Mouse (Mus musculus): ENCODE results near the gene Gm37240. TPM values are rescaled to one million over a fixed set of nuclear protein-coding genes. Genes with fewer than 3 reads are reported as not detected.

The Gm37240 gene
- polyA plus RNA-seq, 1 experiment from 2014 or later: 8.9 TPM

DNA sequence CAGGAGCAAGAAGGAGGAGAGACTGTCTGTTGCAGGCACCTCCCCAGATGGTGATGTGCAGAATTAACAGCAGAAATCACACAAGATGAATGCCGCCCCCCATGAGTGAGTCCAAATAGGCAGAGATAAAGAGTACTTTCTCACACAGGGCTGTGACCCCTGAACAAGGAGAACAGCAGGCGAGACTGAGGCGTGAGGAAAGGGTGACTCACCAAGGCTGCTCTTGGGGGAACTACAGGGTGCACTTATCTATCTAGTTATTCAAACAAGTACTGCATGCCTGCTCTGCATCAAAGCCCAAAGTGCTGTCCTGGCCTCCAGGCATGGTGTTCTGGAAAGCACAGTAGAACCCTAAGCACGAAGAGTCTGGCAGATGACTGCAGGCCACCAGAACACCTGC, 113.4 kb downstream of the Gm37240 start:
- no peak overlapping the region for H3K4me2 ChIP-seq
- H3K36me3 ChIP-seq: no peaks in the 10 kb centered on the region
- no peak overlapping the region for H3K27ac ChIP-seq
- no peaks in the 10 kb centered on the region for H3K9me3 ChIP-seq (replicated peaks)
- H3K9ac ChIP-seq: no peak overlapping the region
- H3K4me3 ChIP-seq (replicated peaks): no peak overlapping the region
- ATAC-seq (replicated peaks; ENCODE audit: low FRiP score): no peak
- H3K4me1 ChIP-seq: peaks cover 13% of the 10 kb centered on the region; the same call in 1 of the 2 replicates
- WGBS: 70% methylated on average over 4 of the region's 4 CpGs
- no peaks in the 10 kb centered on the region for H3K27me3 ChIP-seq

DNA sequence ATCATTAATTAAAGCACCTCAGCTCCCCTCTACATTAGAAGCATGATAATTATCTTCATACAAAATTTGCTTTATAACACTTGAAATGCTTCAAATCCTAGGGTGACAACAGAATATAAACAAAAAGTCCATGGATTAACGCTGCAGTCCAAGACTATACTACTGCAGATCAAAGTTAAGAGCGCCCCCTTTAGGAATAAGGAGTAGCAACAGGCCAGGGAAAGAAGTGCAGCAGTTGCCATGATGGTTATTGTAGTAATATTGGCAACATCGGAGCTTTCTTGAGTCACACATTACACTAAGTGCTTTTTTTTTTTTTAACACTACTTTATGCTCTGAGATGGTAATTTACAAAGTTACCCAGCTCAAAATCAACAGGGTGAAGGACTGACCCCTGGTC, 113.9 kb downstream of the Gm37240 start:
- H3K4me3 ChIP-seq (replicated peaks): no peak overlapping the region
- no peak overlapping the region for H3K4me2 ChIP-seq
- ATAC-seq (replicated peaks; ENCODE audit: low FRiP score): no peak
- H3K4me1 ChIP-seq: peaks cover 13% of the 10 kb centered on the region; the same call in 1 of the 2 replicates
- no peaks in the 10 kb centered on the region for H3K36me3 ChIP-seq
- H3K27me3 ChIP-seq: no peaks in the 10 kb centered on the region
- no peak overlapping the region for H3K9ac ChIP-seq
- H3K9me3 ChIP-seq (replicated peaks): no peaks in the 10 kb centered on the region
- no peak overlapping the region for H3K27ac ChIP-seq
- WGBS: 55% methylated on average over 3 of the region's 3 CpGs

DNA sequence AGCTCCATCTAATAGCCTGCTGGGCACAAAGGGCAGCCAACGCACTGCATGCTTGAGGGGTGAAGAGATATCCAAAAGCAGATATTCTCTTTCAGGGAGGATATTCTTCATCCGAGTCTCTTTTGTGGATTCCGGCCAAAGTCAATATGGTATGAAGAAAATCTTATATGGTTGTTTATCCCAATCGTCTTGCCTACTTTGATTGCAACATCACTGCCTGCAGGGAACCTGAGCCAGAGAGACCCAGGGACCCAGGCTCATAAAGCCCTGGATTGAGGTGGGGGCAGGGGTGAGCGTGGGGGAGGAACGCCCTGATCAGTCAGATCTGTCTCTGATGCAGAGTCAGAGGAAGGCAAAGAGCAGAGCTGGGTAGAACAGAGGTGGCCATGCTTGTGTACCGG, 122.4 kb downstream of the Gm37240 start:
- WGBS: 35% methylated on average over 7 of the region's 7 CpGs
- Histone ChIP-seq H3K4me3 (replicated peaks) (no peak overlapping the region), H3K36me3 (no peaks in the 10 kb centered on the region), H3K9ac (no peak overlapping the region), H3K4me1 (peaks cover 10% of the 10 kb centered on the region; the same call in 1 of the 2 replicates), H3K9me3 (replicated peaks) (no peaks in the 10 kb centered on the region), H3K4me2 (no peak overlapping the region), H3K27ac (no peak overlapping the region), H3K27me3 (no peaks in the 10 kb centered on the region)
- peak; percentile 73 for ATAC-seq (replicated peaks; ENCODE audit: low FRiP score)

DNA sequence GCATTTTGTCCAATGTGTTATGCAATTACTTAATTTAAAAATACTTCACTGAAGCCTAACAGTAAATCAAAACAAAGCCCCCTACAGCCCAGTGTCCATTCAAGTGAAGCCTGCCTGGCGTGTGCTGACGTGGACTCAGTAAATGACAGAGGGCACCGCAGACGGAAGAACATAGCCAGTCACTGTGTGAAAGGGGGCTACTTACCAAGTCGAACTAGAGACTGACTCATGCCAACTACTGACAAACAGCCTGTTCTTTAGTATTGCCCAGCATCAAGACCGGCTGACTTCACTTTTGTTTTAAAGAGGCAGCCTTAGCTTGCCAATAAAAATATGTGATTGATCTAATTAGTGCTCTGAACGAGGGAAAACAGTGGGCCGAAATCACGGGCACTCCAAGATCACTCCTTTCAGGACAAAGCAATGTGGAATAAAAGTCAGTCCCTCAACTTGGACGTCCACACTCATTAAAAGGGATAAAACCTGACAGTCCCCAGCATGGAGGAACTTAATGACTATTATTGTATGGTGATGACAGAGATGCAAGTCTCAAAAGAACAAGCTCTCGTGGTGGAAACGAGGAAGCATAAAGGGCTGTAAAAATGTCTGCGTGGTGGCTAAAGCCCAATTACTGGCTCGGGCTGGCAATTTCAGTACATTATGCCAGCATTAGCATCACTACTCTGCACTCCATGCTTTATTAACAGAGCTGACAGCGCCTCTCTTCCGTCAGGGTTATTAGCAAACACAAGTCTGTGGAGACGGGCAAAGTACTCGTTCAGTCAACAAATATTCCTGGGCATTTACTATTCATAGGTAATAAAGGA, 123.1 kb downstream of the Gm37240 start:
- Histone ChIP-seq H3K9ac (no peak overlapping the region), H3K36me3 (no peaks in the 10 kb centered on the region), H3K4me1 (peaks cover 10% of the 10 kb centered on the region; the same call in 1 of the 2 replicates), H3K4me2 (no peak overlapping the region), H3K27me3 (no peaks in the 10 kb centered on the region), H3K4me3 (replicated peaks) (no peak overlapping the region), H3K27ac (no peak overlapping the region), H3K9me3 (replicated peaks) (no peaks in the 10 kb centered on the region)
- WGBS: 55% methylated on average over 18 of the region's 18 CpGs
- no peak for ATAC-seq (replicated peaks; ENCODE audit: low FRiP score)

DNA sequence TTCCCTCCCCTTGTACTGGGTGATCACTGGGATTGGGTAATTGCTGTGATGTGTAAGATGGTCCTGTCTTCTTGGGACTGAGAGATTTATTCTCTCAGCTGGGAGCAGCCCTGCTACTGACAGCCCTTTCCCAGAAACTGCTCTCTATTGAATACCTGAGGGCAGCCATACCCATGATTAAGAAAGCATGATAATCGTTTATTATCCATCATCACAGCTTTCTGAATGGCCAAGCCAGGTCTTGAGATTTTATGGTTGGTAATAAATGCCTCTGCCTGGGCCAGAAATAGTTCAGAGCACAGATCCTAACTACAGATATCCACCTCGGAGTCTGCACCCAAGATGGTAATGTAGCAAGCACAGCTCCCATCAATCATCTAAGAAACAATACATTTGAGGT, 129.4 kb downstream of the Gm37240 start:
- H3K27ac ChIP-seq: no peak overlapping the region
- H3K4me2 ChIP-seq: no peak overlapping the region
- 33% methylated on average over 2 of the region's 2 CpGs for WGBS
- no peak overlapping the region for H3K4me3 ChIP-seq (replicated peaks)
- no peak for ATAC-seq (replicated peaks; ENCODE audit: low FRiP score)
- no peak overlapping the region for H3K9ac ChIP-seq
- H3K27me3 ChIP-seq: no peaks in the 10 kb centered on the region
- H3K36me3 ChIP-seq: no peaks in the 10 kb centered on the region
- no peaks in the 10 kb centered on the region for H3K9me3 ChIP-seq (replicated peaks)
- H3K4me1 ChIP-seq: 0 out of 2 replicates have a peak, but pooled peaks cover 2% of the 10 kb centered on the region

DNA sequence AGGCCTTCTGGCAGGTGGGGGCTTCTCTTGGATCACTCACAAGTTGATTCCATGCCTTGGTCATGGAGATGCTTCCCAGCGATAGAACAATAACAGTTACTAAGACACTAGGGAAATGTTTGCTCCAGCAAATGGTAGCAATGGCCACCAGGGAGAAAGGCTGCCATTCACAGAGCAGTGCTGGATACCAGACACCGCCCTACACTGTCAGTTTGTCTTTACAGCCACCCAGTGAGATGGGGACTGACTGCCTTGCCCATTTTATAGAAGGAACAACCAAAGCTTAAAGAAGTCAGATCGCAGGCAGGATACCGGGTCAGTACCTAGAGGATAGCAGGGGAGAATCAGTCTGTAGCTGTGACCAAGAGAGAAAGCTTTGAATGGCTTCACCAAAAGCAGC, 129.9 kb downstream of the Gm37240 start:
- Histone ChIP-seq H3K4me2 (no peak overlapping the region), H3K36me3 (no peaks in the 10 kb centered on the region), H3K27me3 (no peaks in the 10 kb centered on the region), H3K9ac (no peak overlapping the region), H3K27ac (no peak overlapping the region), H3K4me3 (replicated peaks) (no peak overlapping the region), H3K9me3 (replicated peaks) (no peaks in the 10 kb centered on the region), H3K4me1 (0 out of 2 replicates have a peak, but pooled peaks cover 2% of the 10 kb centered on the region)
- WGBS: 89% methylated on average over 4 of the region's 4 CpGs
- no peak for ATAC-seq (replicated peaks; ENCODE audit: low FRiP score)

DNA sequence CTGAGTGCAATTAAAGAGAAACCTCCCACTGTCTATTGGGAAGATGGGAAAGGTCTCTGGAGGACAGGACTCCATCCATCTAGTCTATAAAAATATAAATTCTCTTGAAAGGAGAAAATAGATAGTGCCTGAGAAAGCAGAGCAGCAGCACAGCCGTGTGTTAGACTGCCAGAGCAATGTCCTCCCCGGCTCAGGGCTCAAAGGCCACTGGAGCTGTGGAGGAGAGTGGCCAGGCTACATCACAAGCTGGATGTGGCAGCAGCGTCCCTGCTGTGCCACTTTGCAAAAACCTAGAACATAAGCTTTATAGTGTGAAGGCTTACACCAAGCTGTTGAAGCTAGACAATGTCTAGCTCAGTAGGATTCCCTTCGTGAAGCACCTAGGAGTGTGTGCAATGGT, 138.0 kb downstream of the Gm37240 start:
- no peaks in the 10 kb centered on the region for H3K36me3 ChIP-seq
- H3K27ac ChIP-seq: no peak overlapping the region
- ATAC-seq (replicated peaks; ENCODE audit: low FRiP score): no peak
- no peak overlapping the region for H3K9ac ChIP-seq
- peaks cover 8% of the 10 kb centered on the region; the same call in 1 of the 2 replicates for H3K4me1 ChIP-seq
- no peak overlapping the region for H3K4me3 ChIP-seq (replicated peaks)
- H3K9me3 ChIP-seq (replicated peaks): no peaks in the 10 kb centered on the region
- H3K27me3 ChIP-seq: no peaks in the 10 kb centered on the region
- WGBS: 48% methylated on average over 4 of the region's 4 CpGs
- no peak overlapping the region for H3K4me2 ChIP-seq

DNA sequence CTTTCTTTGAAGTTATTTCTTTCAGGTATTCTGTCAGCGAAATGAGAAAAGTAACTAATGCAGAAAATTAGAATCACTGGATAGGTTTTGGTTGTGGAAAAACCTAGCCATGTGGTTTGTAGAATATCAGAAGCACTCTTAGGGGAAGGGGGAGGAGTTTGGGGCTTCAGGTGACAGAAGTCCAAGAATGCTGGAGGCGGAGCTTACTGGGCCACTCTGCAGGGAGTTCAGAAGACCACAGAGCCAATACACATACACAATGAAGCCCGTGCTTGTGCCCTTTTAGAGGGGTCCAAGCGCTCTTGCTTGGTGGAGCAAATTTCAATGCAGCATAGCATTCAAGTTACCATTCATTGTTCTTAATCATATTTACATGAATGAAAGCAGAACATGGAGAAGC, 138.5 kb downstream of the Gm37240 start:
- H3K4me1 ChIP-seq: peaks cover 8% of the 10 kb centered on the region; the same call in 1 of the 2 replicates
- H3K36me3 ChIP-seq: no peaks in the 10 kb centered on the region
- ATAC-seq (replicated peaks; ENCODE audit: low FRiP score): no peak
- H3K9ac ChIP-seq: no peak overlapping the region
- no peaks in the 10 kb centered on the region for H3K9me3 ChIP-seq (replicated peaks)
- H3K4me2 ChIP-seq: no peak overlapping the region
- WGBS: 33% methylated on average over 4 of the region's 4 CpGs
- no peak overlapping the region for H3K4me3 ChIP-seq (replicated peaks)
- no peaks in the 10 kb centered on the region for H3K27me3 ChIP-seq
- H3K27ac ChIP-seq: no peak overlapping the region

DNA sequence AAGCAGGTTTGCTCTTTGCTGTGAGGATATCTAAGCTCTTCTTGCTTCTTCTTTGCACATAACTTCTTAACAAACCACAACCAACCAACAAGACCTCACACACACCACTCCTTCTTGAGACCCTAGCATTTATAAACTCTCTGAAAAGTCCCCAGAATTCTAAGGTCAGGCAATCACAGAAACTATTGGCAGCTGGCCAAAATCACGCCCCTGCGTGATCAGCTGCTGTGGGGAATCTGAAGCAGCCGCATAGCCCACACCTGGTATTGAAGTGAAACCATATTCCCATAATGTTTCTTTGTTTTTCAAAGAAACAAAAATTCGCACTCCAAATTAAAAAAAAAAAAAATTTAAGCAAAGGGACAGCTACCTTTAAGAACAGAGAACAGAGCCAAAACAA, 141.2 kb downstream of the Gm37240 start:
- Histone ChIP-seq H3K9me3 (replicated peaks) (no peaks in the 10 kb centered on the region), H3K4me1 (peaks cover 6% of the 10 kb centered on the region; the same call in 1 of the 2 replicates), H3K27ac (no peak overlapping the region), H3K36me3 (no peaks in the 10 kb centered on the region), H3K9ac (no peak overlapping the region), H3K4me3 (replicated peaks) (no peak overlapping the region), H3K4me2 (no peak overlapping the region), H3K27me3 (no peaks in the 10 kb centered on the region)
- ATAC-seq (replicated peaks; ENCODE audit: low FRiP score): no peak
- WGBS: 47% methylated on average over 4 of the region's 4 CpGs

DNA sequence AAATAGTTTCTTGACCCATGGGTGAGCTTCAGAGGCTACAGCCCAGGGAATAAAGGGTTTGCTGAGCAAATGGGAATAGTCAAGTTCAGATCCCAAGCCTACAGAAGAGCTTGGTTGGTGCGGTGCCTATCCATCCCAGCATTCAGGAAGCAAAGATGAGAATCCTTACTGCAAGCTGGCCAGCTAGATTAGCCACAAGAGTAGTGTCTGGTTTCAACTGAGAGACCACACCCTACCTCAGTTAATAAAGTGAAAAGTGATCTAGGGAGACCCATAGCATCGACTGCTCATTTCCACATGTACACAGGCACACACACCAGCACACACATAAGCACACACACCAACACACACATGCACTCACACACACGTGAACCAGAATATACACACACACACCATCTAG, 145.6 kb downstream of the Gm37240 start:
- WGBS: 82% methylated on average over 3 of the region's 3 CpGs
- Histone ChIP-seq H3K4me1 (peaks cover 3% of the 10 kb centered on the region; the same call in 1 of the 2 replicates), H3K4me2 (no peak overlapping the region), H3K27me3 (no peaks in the 10 kb centered on the region), H3K27ac (no peak overlapping the region), H3K9ac (no peak overlapping the region), H3K4me3 (replicated peaks) (no peak overlapping the region), H3K9me3 (replicated peaks) (no peaks in the 10 kb centered on the region), H3K36me3 (no peaks in the 10 kb centered on the region)
- ATAC-seq (replicated peaks; ENCODE audit: low FRiP score): no peak

DNA sequence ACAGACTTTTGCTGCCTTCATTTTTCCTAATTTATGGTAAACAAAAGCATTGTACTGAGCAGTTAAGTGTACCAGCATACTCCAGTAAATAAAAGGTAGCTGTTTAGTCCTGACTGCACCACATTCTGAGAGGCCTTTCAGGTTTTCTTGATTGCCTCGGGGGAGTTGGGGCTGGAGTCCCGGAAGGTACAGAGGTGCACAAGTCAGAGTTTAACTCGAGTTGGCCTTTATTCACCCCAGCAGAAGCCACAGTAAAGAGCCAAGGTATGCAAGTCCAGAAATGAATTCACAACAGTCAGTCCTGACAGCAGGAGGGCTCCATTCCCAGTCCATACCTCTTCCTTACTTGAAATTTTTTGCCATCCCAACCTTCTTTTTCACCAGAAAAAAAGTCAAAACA, 148.7 kb downstream of the Gm37240 start:
- no peak overlapping the region for H3K27ac ChIP-seq
- WGBS: 53% methylated on average over 3 of the region's 3 CpGs
- no peaks in the 10 kb centered on the region for H3K9me3 ChIP-seq (replicated peaks)
- no peak overlapping the region for H3K9ac ChIP-seq
- no peaks in the 10 kb centered on the region for H3K36me3 ChIP-seq
- no peaks in the 10 kb centered on the region for H3K4me1 ChIP-seq
- no peaks in the 10 kb centered on the region for H3K27me3 ChIP-seq
- no peak overlapping the region for H3K4me3 ChIP-seq (replicated peaks)
- no peak for ATAC-seq (replicated peaks; ENCODE audit: low FRiP score)
- no peak overlapping the region for H3K4me2 ChIP-seq

DNA sequence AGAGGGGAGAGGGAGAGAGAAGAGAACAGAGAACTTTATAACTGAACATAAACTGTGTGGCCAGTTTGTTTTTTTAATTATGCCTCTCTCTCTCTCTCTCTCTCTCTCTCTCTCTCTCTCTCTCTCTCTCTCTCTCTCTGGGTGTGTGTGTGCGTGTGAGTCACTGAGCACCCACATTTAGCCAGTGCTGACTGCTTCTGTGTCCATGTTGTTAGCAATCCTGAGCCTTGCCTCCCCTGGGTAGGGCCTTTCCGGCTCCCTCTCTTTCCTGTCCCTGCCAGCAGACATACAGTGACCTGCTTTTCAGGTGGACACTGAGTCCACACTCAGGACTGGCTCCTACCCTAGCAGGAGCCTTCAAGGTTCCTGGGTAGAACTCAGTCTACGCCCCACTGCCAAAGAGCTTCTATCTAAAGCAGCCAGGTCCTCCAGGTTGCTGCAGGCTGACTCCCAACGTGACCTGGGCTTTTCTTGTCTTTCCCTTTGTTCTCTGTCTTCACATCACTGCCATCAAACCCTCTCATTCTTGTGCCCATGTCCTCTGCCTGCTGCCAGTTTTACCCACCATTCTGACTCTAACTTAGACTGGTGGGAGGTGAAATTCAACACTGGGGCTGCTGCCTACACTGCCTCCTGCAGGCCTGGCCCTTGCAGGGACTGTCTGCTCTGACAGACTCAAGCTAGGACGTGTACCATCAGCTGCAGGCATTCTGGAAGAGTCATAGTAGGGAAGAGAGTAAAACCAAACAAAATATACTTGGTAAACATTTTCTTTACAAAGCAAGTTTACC, 153.2 kb downstream of the Gm37240 start:
- ATAC-seq (replicated peaks; ENCODE audit: low FRiP score): no peak
- 84% methylated on average over 5 of the region's 5 CpGs for WGBS

More for the DNA sequence above, 153.2 kb downstream of the Gm37240 start:
- Histone ChIP-seq H3K9me3 (replicated peaks) (no peaks in the 10 kb centered on the region), H3K4me2 (no peak overlapping the region), H3K9ac (no peak overlapping the region), H3K36me3 (no peaks in the 10 kb centered on the region), H3K4me3 (replicated peaks) (no peak overlapping the region), H3K27me3 (no peaks in the 10 kb centered on the region), H3K27ac (no peak overlapping the region), H3K4me1 (no peaks in the 10 kb centered on the region)
